Mouse (Mus musculus): ENCODE data around the gene Rab11fip5.

DNA sequence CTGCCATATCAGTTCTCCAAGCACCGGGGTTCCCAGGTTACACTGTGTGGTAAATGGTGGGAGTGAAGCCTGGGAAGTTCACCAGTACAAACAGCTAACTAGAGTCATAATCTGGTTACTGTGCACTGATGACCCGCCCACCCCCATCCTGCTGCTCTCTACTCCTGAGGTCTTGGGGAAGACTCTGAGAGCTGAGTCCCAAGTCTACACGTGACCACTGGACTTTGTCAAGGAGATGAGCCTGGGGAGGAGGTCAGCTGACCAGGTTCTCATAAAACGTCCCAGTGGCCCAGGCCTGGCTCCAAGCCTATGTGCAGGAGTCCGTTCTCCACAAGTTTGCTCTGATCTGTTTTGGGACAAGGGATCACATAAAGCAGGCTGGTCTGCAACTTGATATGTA lies 14.1 kb downstream of the Rab11fip5 start:
- no peak for TF ChIP-seq CTCF (IDR thresholded peaks at IDR 0.05; ENCODE audit: extremely low read depth, insufficient read length, insufficient replicate concordance, low read depth, low read length)
- no peak for TF ChIP-seq POLR2A (IDR thresholded peaks at IDR 0.05; ENCODE audit: low read depth, low read length)
